Mouse (Mus musculus) gastrocnemius, adult 18-20 months (tissue): Measurements from ENCODE around the gene Vmn1r14. TPM values are rescaled to one million over a fixed set of nuclear protein-coding genes. Genes with fewer than 3 reads are reported as not detected.
"Not testable (repeated sequence)": the region's sequence is repeated elsewhere in the genome, so short reads cannot be mapped to it uniquely, and the experiment has no call there.

ENCODE experiments used
- DNase-seq: peaks from one replicate; pipeline ENCODE4 v3.0.0; 2021; ENCODE audit warnings: low spot score
- long read RNA-seq, 2 experiments: library from polyadenylated mRNA; stranded (forward); transcript quantifications; one replicate each; pipeline ENCODE4 v2.0.0; 2021
- total RNA-seq, 2 experiments: library from RNA; stranded (reverse); gene quantifications; 2 replicates each; pipeline ENCODE4 v1.2.3; 2021

Vmn1r14 gene
- total RNA-seq = not detected
- long read RNA-seq, experiment 1 = 0 reads
- long read RNA-seq, experiment 2 = 0 reads

- no peak for DNase-seq
These were observed at the start of gene Vmn1r14 for GRCm38 (mm10) chr6:57231386-57231785. Vmn1r14 (plus strand) TSS chr6:57231686.

- not testable (repeated sequence) for DNase-seq
These were observed 41.5 kb upstream of the Vmn1r14 start for GRCm38 (mm10) chr6:57190016-57190415.

- DNase-seq = not testable (repeated sequence)
These were observed 28.5 kb upstream of the Vmn1r14 start, which contains the start of gene Vmn1r13 for GRCm38 (mm10) chr6:57202990-57203389. Vmn1r13 (plus strand) TSS chr6:57203290.

GRCm38 (mm10) chr6:57257652-57258051 lies 26.2 kb downstream of the Vmn1r14 start, which contains the start of gene Vmn1r15:
Vmn1r15 (plus strand) TSS chr6:57257952.
- no peak for DNase-seq

- no peak for DNase-seq
These were observed 29.5 kb downstream of the Vmn1r14 start for GRCm38 (mm10) chr6:57260990-57261389.

GRCm38 (mm10) chr6:57271881-57272280 lies 40.4 kb downstream of the Vmn1r14 start:
- DNase-seq = no peak

- no peak for DNase-seq
These were observed 41.0 kb downstream of the Vmn1r14 start for GRCm38 (mm10) chr6:57272517-57272916.

- DNase-seq = no peak
These were observed 47.5 kb downstream of the Vmn1r14 start for GRCm38 (mm10) chr6:57278952-57279351.

Other genes starting within 250 kb of the Vmn1r14 start
- not detected for gene Vmn1r6, start 234.4 kb upstream of the Vmn1r14 start, total RNA-seq
- not detected for gene Vmn1r7, start 206.4 kb upstream of the Vmn1r14 start, total RNA-seq
- not detected for gene Vmn1r8, start 199.4 kb upstream of the Vmn1r14 start, total RNA-seq
- not detected for gene Vmn1r9, start 164.9 kb upstream of the Vmn1r14 start, total RNA-seq
- not detected for gene Vmn1r10, start 122.2 kb upstream of the Vmn1r14 start, total RNA-seq
- gene Vmn1r11, start 98.2 kb upstream of the Vmn1r14 start, total RNA-seq = not detected
- gene Vmn1r12, start 74.8 kb upstream of the Vmn1r14 start, total RNA-seq = not detected
- gene Vmn1r13, start 28.4 kb upstream of the Vmn1r14 start, total RNA-seq = not detected
- gene Vmn1r15, start 26.3 kb downstream of the Vmn1r14 start, total RNA-seq = not detected
- gene Vmn1r16, start 97.8 kb downstream of the Vmn1r14 start, total RNA-seq = not detected
- gene Vmn1r17, start 132.0 kb downstream of the Vmn1r14 start, total RNA-seq = not detected
- gene Vmn1r18, start 164.1 kb downstream of the Vmn1r14 start, total RNA-seq = not detected
- not detected for gene Vmn1r19, start 172.1 kb downstream of the Vmn1r14 start, total RNA-seq
- gene Vmn1r20, start 197.2 kb downstream of the Vmn1r14 start, total RNA-seq = not detected